Mouse (Mus musculus) MEL (cell line): ENCODE measurements at regions not wholly inside any gene's neighbourhood (a gene's known extent, or its start where the extent isn't known, plus 50 kb on each side); places are given as distances from the start of the nearest gene placed in this dataset.

Experiments used
- DNase-seq: peaks from one replicate; pipeline ENCODE4 v3.0.0; 2011; ENCODE audit warnings: low read depth, low spot score
- H3K27ac ChIP-seq: 2 replicates; pipeline ENCODE4 v1.5.1; 2012; ENCODE audit warnings: low read depth, mild to moderate bottlenecking, control low read depth, low read length, moderate library complexity; ENCODE audit not compliant: control insufficient read depth
- H3K27me3 ChIP-seq, 2 experiments: fragments of 150-350 bp in 1 of 2; sonication (generic) in 1 of 2; 2 replicates each; pipeline ENCODE4 v1.6.1; 2012; ENCODE audit warnings: low read length in 2 of 2, mild to moderate bottlenecking in 2 of 2, improper control_type of control experiment in 1 of 2, moderate library complexity in 1 of 2; ENCODE audit not compliant: insufficient read depth in 2 of 2, control insufficient read depth in 1 of 2
- H3K36me3 ChIP-seq, 2 experiments: 2 replicates each; pipeline ENCODE4 v1.6.1; 2012 to 2014; ENCODE audit warnings: low read length in 2 of 2, improper control_type of control experiment in 1 of 2, inconsistent platforms in 1 of 2, mild to moderate bottlenecking in 1 of 2; ENCODE audit not compliant: insufficient read depth in 2 of 2, control insufficient read depth in 1 of 2
- H3K4me1 ChIP-seq, 2 experiments: fragments of 150-350 bp in 1 of 2; sonication (generic) in 1 of 2; 2 replicates each; pipeline ENCODE4 v1.6.1; 2012; ENCODE audit warnings: low read length in 2 of 2, improper control_type of control experiment in 1 of 2, mild to moderate bottlenecking in 1 of 2; ENCODE audit not compliant: insufficient read depth in 2 of 2, control insufficient read depth in 1 of 2
- H3K4me3 ChIP-seq, 2 experiments: fragments of 150-350 bp in 1 of 2; sonication (generic) in 1 of 2; 2 replicates each; pipeline ENCODE4 v1.5.1; 2012; ENCODE audit warnings: low read depth in 2 of 2, low read length in 2 of 2, mild to moderate bottlenecking in 2 of 2, moderate library complexity in 2 of 2, control low read depth in 1 of 2, improper control_type of control experiment in 1 of 2; ENCODE audit not compliant: control insufficient read depth in 1 of 2, insufficient read depth in 1 of 2
- H3K79me2 ChIP-seq: 2 replicates; pipeline ENCODE4 v1.6.1; 2012; ENCODE audit warnings: mild to moderate bottlenecking, low read length, moderate library complexity; ENCODE audit not compliant: control insufficient read depth, poor library complexity, insufficient read depth
- H3K9ac ChIP-seq: 2 replicates; pipeline ENCODE4 v1.6.1; 2012; ENCODE audit warnings: low read depth, mild to moderate bottlenecking, control low read depth, low read length, moderate library complexity; ENCODE audit not compliant: control insufficient read depth, poor library complexity, severe bottlenecking
- H3K9me3 ChIP-seq: fragments of 150-350 bp; sonication (generic); replicated peaks from 2 replicates; pipeline ENCODE4 v1.6.1; 2012; ENCODE audit warnings: mild to moderate bottlenecking, low read length, improper control_type of control experiment, moderate library complexity; ENCODE audit not compliant: insufficient read depth
- CHD1 ChIP-seq: IDR thresholded peaks from 2 replicates; pipeline ENCODE4 v1.6.1; 2012; ENCODE audit warnings: low read depth, mild to moderate bottlenecking, inconsistent platforms, low read length, improper control_type of control experiment
- CHD2 ChIP-seq: IDR thresholded peaks from 2 replicates; pipeline ENCODE4 v1.6.1; 2011; ENCODE audit warnings: low read length, improper control_type of control experiment
- CTCF ChIP-seq, 3 experiments: IDR thresholded peaks in 2 of 3; conservative IDR thresholded peaks in 1 of 3; 2 replicates each; pipeline ENCODE4 v1.5.1; 2011 to 2012; ENCODE audit warnings: low read length in 3 of 3, low read depth in 2 of 3, mild to moderate bottlenecking in 2 of 3, improper control_type of control experiment in 1 of 3, inconsistent platforms in 1 of 3, mixed read lengths in 1 of 3, moderate library complexity in 1 of 3; ENCODE audit not compliant: control insufficient read depth in 1 of 3, insufficient read depth in 1 of 3, poor library complexity in 1 of 3, severe bottlenecking in 1 of 3
- ETS1 ChIP-seq: IDR thresholded peaks from 2 replicates; pipeline ENCODE4 v1.6.1; 2012; ENCODE audit warnings: low read depth, mild to moderate bottlenecking, inconsistent platforms, low read length, improper control_type of control experiment, moderate library complexity
- GABPA ChIP-seq: IDR thresholded peaks from 2 replicates; pipeline ENCODE4 v1.6.1; 2012; ENCODE audit warnings: low read depth, mild to moderate bottlenecking, inconsistent platforms, low read length, improper control_type of control experiment, moderate library complexity
- HCFC1 ChIP-seq: IDR thresholded peaks from 2 replicates; pipeline ENCODE4 v1.6.1; 2012; ENCODE audit warnings: low read depth, mild to moderate bottlenecking, inconsistent platforms, low read length, improper control_type of control experiment, moderate library complexity
- KAT2A ChIP-seq: conservative IDR thresholded peaks from 2 replicates; pipeline ENCODE4 v1.6.1; 2012; ENCODE audit warnings: low read depth, low read length, improper control_type of control experiment, inconsistent platforms
- MAX ChIP-seq: IDR thresholded peaks from 2 replicates; pipeline ENCODE4 v1.6.1; 2011; ENCODE audit warnings: low read length, improper control_type of control experiment
- MAZ ChIP-seq: IDR thresholded peaks from 2 replicates; pipeline ENCODE4 v1.6.1; 2012; ENCODE audit warnings: low read depth, mild to moderate bottlenecking, inconsistent platforms, low read length, improper control_type of control experiment
- MXI1 ChIP-seq: IDR thresholded peaks from 2 replicates; pipeline ENCODE4 v1.6.1; 2011; ENCODE audit warnings: mild to moderate bottlenecking, low read depth, low read length, improper control_type of control experiment
- POLR2A ChIP-seq, 2 experiments: IDR thresholded peaks; 2 replicates each; pipeline ENCODE4 v1.6.1; 2011 to 2012; ENCODE audit warnings: low read length in 2 of 2, mild to moderate bottlenecking in 2 of 2, control low read depth in 1 of 2, improper control_type of control experiment in 1 of 2, low read depth in 1 of 2, moderate library complexity in 1 of 2; ENCODE audit not compliant: control insufficient read depth in 1 of 2, insufficient read depth in 1 of 2, poor library complexity in 1 of 2
- RCOR1 ChIP-seq: IDR thresholded peaks from 2 replicates; pipeline ENCODE4 v1.6.1; 2012; ENCODE audit warnings: low read depth, mild to moderate bottlenecking, inconsistent platforms, low read length, improper control_type of control experiment
- SIN3A ChIP-seq: IDR thresholded peaks from 2 replicates; pipeline ENCODE4 v1.6.1; 2012; ENCODE audit warnings: low read length, improper control_type of control experiment, inconsistent platforms
- SMC3 ChIP-seq: IDR thresholded peaks from 2 replicates; pipeline ENCODE4 v1.6.1; 2011; ENCODE audit warnings: low read depth, low read length, improper control_type of control experiment
- TAL1 ChIP-seq: IDR thresholded peaks from 2 replicates; pipeline ENCODE4 v1.6.1; 2012; ENCODE audit warnings: mild to moderate bottlenecking, inconsistent platforms, low read length, moderate library complexity, mixed read lengths
- TCF12 ChIP-seq: IDR thresholded peaks from 2 replicates; pipeline ENCODE4 v1.6.1; 2014; ENCODE audit warnings: low read depth, mild to moderate bottlenecking, inconsistent platforms, low read length, improper control_type of control experiment, moderate library complexity
- UBTF ChIP-seq: IDR thresholded peaks from 2 replicates; pipeline ENCODE4 v1.6.1; 2012; ENCODE audit warnings: low read depth, mild to moderate bottlenecking, inconsistent platforms, low read length, improper control_type of control experiment, moderate library complexity, borderline replicate concordance; ENCODE audit not compliant: insufficient read depth
- USF1 ChIP-seq: IDR thresholded peaks from 2 replicates; pipeline ENCODE4 v1.6.1; 2014; ENCODE audit warnings: low read depth, mild to moderate bottlenecking, inconsistent platforms, low read length, improper control_type of control experiment, moderate library complexity
- ZKSCAN1 ChIP-seq: IDR thresholded peaks from 2 replicates; pipeline ENCODE4 v1.6.1; 2012; ENCODE audit warnings: low read depth, mild to moderate bottlenecking, inconsistent platforms, low read length, improper control_type of control experiment, moderate library complexity

DNA sequence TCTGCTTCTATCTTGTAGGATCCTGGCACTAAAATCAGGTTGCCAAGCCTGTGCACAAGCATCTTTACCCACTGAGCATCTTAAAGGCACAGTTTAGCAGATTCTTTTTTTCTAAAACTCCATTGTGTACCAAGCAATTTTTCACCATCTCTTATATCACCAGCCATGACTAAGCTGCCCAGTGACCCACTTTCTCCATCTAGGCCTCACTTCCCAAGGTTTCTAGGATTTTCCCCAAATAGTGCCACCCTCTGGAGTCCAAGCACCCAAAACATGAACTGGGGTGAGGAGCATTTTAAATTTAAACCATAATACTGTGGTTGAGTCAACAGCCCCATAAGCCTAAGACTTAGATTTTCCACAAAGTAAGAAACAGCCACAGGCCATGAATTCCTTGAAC lies 1013.0 kb upstream of the Lrrc6 start:
- no peak overlapping the region for H3K9ac ChIP-seq
- no peak for DNase-seq
- TF ChIP-seq USF1: no peak
- no peak for TF ChIP-seq TAL1
- no peak for TF ChIP-seq MAZ
- no peak for TF ChIP-seq SMC3
- no peak for TF ChIP-seq CHD2
- no peak for TF ChIP-seq ETS1
- TF ChIP-seq POLR2A (IDR thresholded peaks at IDR 0.05; ENCODE audit: control insufficient read depth in 1 of 2, insufficient read depth in 1 of 2, low read depth in 1 of 2, low read length in 2 of 2, poor library complexity in 1 of 2): no peak
- TF ChIP-seq, all 39 proteins: peak for 0
- no peaks in the 10 kb centered on the region for H3K4me1 ChIP-seq
- no peaks in the 10 kb centered on the region for H3K9me3 ChIP-seq
- H3K27ac ChIP-seq: no peak overlapping the region
- H3K36me3 ChIP-seq: no peaks in the 10 kb centered on the region
- no peaks in the 10 kb centered on the region for H3K79me2 ChIP-seq
- H3K4me3 ChIP-seq: no peak overlapping the region
- H3K27me3 ChIP-seq: peaks cover 0 to 2% of the 10 kb centered on the region in 2 experiments; a peak in 1 of 4 replicates

GRCm38 (mm10) chr15:67495001-67495658 lies 994.4 kb upstream of the Lrrc6 start:
- TF ChIP-seq POLR2A (IDR thresholded peaks at IDR 0.05; ENCODE audit: control insufficient read depth in 1 of 2, insufficient read depth in 1 of 2, low read depth in 1 of 2, low read length in 2 of 2, poor library complexity in 1 of 2) (no peak), USF1 (no peak)
- H3K79me2 ChIP-seq: no peaks in the 10 kb centered on the region
- DNase-seq: no peak
- no peak overlapping the region for H3K4me3 ChIP-seq
- H3K27me3 ChIP-seq: peaks cover 0 to 3% of the 10 kb centered on the region in 2 experiments; a peak in 2 of 4 replicates
- H3K4me1 ChIP-seq: no peaks in the 10 kb centered on the region
- H3K9me3 ChIP-seq: no peaks in the 10 kb centered on the region
- no peak overlapping the region for H3K9ac ChIP-seq
- no peaks in the 10 kb centered on the region for H3K36me3 ChIP-seq
- no peak overlapping the region for H3K27ac ChIP-seq

GRCm38 (mm10) chr15:67481733-67482132 lies 981.0 kb upstream of the Lrrc6 start:
- Histone ChIP-seq H3K79me2 (no peaks in the 10 kb centered on the region), H3K9ac (no peak overlapping the region), H3K4me3 (no peak overlapping the region), H3K27ac (no peak overlapping the region), H3K9me3 (no peaks in the 10 kb centered on the region), H3K36me3 (no peaks in the 10 kb centered on the region), H3K4me1 (no peaks in the 10 kb centered on the region), H3K27me3 (peaks cover 0 to 3% of the 10 kb centered on the region in 2 experiments; a peak in 3 of 4 replicates)
- no peak for DNase-seq
- no peak for TF ChIP-seq SIN3A
- no peak for TF ChIP-seq GABPA
- no peak for TF ChIP-seq TCF12
- TF ChIP-seq UBTF: no peak
- TF ChIP-seq HCFC1: no peak
- TF ChIP-seq CTCF (IDR thresholded peaks at IDR 0.05 in 2 of 3, conservative IDR thresholded peaks at IDR 0.05 in 1 of 3; ENCODE audit: control insufficient read depth in 1 of 3, insufficient read depth in 1 of 3, low read depth in 2 of 3, low read length in 3 of 3, poor library complexity in 1 of 3, severe bottlenecking in 1 of 3): no peak
- TF ChIP-seq ETS1: no peak
- no peak for TF ChIP-seq MAX
- TF ChIP-seq KAT2A: no peak
- no peak for TF ChIP-seq MXI1
- TF ChIP-seq ZKSCAN1: no peak
- TF ChIP-seq RCOR1: no peak
- no peak for TF ChIP-seq CHD1
